Comparison of ENCODE assay signal across 9 mouse cellular contexts in genomic region chr2:30270134-30270533, GRCm38 (mm10). TPM values are rescaled to one million over a fixed set of nuclear protein-coding genes. Genes with fewer than 3 reads are reported as not detected.
DNase-seq lines count a peak whose midpoint lies in the region; ATAC-seq lines count a peak whose summit lies in the region.
"Had no signal": no experiment of that assay in that cellular context is flagged by ENCODE, and none has a peak within 500 bp of the region (broad histone marks: within the 10 kb centered on the region; RNA-seq: fewer than 3 reads in every experiment).

No protein-coding gene starts in this region.

- H3K4me2 ChIP-seq in intestine, embryonic 15.5 days (replicated peaks) = no peak overlapping the region
- no peak overlapping the region for H3K4me2 ChIP-seq in stomach, embryonic 14.5 days (replicated peaks; ENCODE audit: low read depth, low read length)

- peak; percentile 99 for DNase-seq in 416B (ENCODE audit: low read depth)
- peak; percentile 73 for DNase-seq in T-cell, adult 2 months (ENCODE audit: low spot score)
- peak; percentile 82 for DNase-seq in embryo, embryonic 10.5 days (ENCODE audit: low spot score)
- DNase-seq in gastrocnemius, postnatal 36 days = peak; percentile 32 to 55
- peak; percentile 68 to 85 for DNase-seq in left cerebral cortex, postnatal 25 days (ENCODE audit: low spot score in 2 of 2)
- DNase-seq in midbrain, embryonic 10.5 days (ENCODE audit: low spot score) = peak; percentile 40

- H3K4me1 ChIP-seq in intestine, embryonic 15.5 days (replicated peaks) = peaks cover 28% of the 10 kb centered on the region
- peaks cover 21% of the 10 kb centered on the region for H3K4me1 ChIP-seq in midbrain, embryonic 10.5 days
- peaks cover 27% of the 10 kb centered on the region for H3K4me1 ChIP-seq in stomach, embryonic 14.5 days (ENCODE audit: control insufficient read depth, insufficient read depth, low read length)

- peak; percentile 84 for ATAC-seq in intestine, embryonic 15.5 days
- peak; percentile 84 for ATAC-seq in stomach, embryonic 14.5 days (ENCODE audit: insufficient number of reproducible peaks, insufficient read depth, low FRiP score, low read depth)

- H3K27me3 ChIP-seq in intestine, embryonic 15.5 days (replicated peaks) = no peaks in the 10 kb centered on the region
- no peaks in the 10 kb centered on the region for H3K27me3 ChIP-seq in midbrain, embryonic 10.5 days (ENCODE audit: low read depth, poor library complexity, severe bottlenecking)
- no peaks in the 10 kb centered on the region for H3K27me3 ChIP-seq in stomach, embryonic 14.5 days (ENCODE audit: control insufficient read depth, insufficient read depth, low read length)

- no peak overlapping the region for H3K4me3 ChIP-seq in intestine, embryonic 15.5 days (replicated peaks)
- H3K4me3 ChIP-seq in midbrain, embryonic 10.5 days = no peak overlapping the region
- H3K4me3 ChIP-seq in stomach, embryonic 14.5 days (ENCODE audit: low read depth, low read length) = no peak overlapping the region

- H3K9ac ChIP-seq in intestine, embryonic 15.5 days = no peak overlapping the region
- H3K9ac ChIP-seq in stomach, embryonic 14.5 days (replicated peaks; ENCODE audit: low read depth, low read length) = no peak overlapping the region

- H3K27ac ChIP-seq in intestine, embryonic 15.5 days = peak overlapping the region; percentile 60; the same call in 1 of the 2 replicates
- no peak overlapping the region for H3K27ac ChIP-seq in midbrain, embryonic 10.5 days (replicated peaks)
- peak overlapping the region; percentile 77; the same call in 1 of the 2 replicates for H3K27ac ChIP-seq in stomach, embryonic 14.5 days (ENCODE audit: low read length)

- H3K36me3 ChIP-seq in intestine, embryonic 15.5 days = no peaks in the 10 kb centered on the region
- peaks cover 10% of the 10 kb centered on the region for H3K36me3 ChIP-seq in midbrain, embryonic 10.5 days
- H3K36me3 ChIP-seq in stomach, embryonic 14.5 days (ENCODE audit: control insufficient read depth, insufficient read depth, low read length) = no peaks in the 10 kb centered on the region

- 8% methylated on average over 1 of the region's 1 CpGs for WGBS in intestine, embryonic 15.5 days
- 80% methylated on average over 1 of the region's 1 CpGs for WGBS in midbrain, embryonic 10.5 days
- WGBS in stomach, embryonic 14.5 days = 26% methylated on average over 1 of the region's 1 CpGs

- intact Hi-C loops in gastrocnemius, postnatal 36 days (cut with DNase I) = loop anchor here (5.0 to 10.0 kb wide), 2 partner anchors 93 to 165 kb away; partner anchors contain the start of gene Spout1
- intact Hi-C loops in left cerebral cortex, postnatal 25 days (cut with DNase I) = loop anchor here (1.0 to 5.0 kb wide), 2 partner anchors 33 to 93 kb away; partner anchors contain the start of genes Lrrc8a and Spout1

- H3K9me3 ChIP-seq in intestine, embryonic 15.5 days = no peaks in the 10 kb centered on the region
- H3K9me3 ChIP-seq in midbrain, embryonic 10.5 days (replicated peaks) = no peaks in the 10 kb centered on the region
- no peaks in the 10 kb centered on the region for H3K9me3 ChIP-seq in stomach, embryonic 14.5 days (ENCODE audit: control insufficient read depth, low read depth, low read length)

RNA-seq across cellular contexts. Expression of gene Phyhd1, which starts 4.1 kb away (rescaled TPM):
- total RNA-seq in gastrocnemius, postnatal 36 days (2021) = 10 to 100 TPM; 18.6 to 20.1 TPM
- polyA plus RNA-seq in intestine, embryonic 15.5 days (2015; fragmentation: Nextera tagmentation; extraction: Ambion mirVana) = 9.8 and 11.5 TPM in 2 replicates
- 10 to 100 TPM; 18.8 to 19.7 TPM for total RNA-seq in left cerebral cortex, postnatal 25 days (2021)
- 2.7 and 4.7 TPM in 2 replicates for polyA plus RNA-seq in midbrain, embryonic 10.5 days (2016; fragmentation: Nextera tagmentation; extraction: Ambion mirVana)
- polyA plus RNA-seq in stomach, embryonic 14.5 days (2014; fragmentation: Nextera tagmentation; extraction: Ambion mirVana) = 16.2 and 17.6 TPM in 2 replicates

RNA-seq across cellular contexts. Expression of gene Gm28038, which starts 10.7 kb away (rescaled TPM):
- not detected for total RNA-seq in gastrocnemius, postnatal 36 days (2021)
- polyA plus RNA-seq in intestine, embryonic 15.5 days (2015; fragmentation: Nextera tagmentation; extraction: Ambion mirVana) = not detected in 2 replicates
- total RNA-seq in left cerebral cortex, postnatal 25 days (2021) = 1 to 10 TPM in 1 of 2 experiments, not detected in 1; 1.3 TPM
- not detected in 2 replicates for polyA plus RNA-seq in midbrain, embryonic 10.5 days (2016; fragmentation: Nextera tagmentation; extraction: Ambion mirVana)
- not detected in 2 replicates for polyA plus RNA-seq in stomach, embryonic 14.5 days (2014; fragmentation: Nextera tagmentation; extraction: Ambion mirVana)
- total RNA-seq: gastrocnemius, postnatal 4 days had no signal

RNA-seq across cellular contexts. Expression of gene Dolk, which starts 16.0 kb away (rescaled TPM):
- total RNA-seq in gastrocnemius, postnatal 36 days (2021) = 10 to 100 TPM; 20.9 to 21.2 TPM
- 28.8 and 34.4 TPM in 2 replicates for polyA plus RNA-seq in intestine, embryonic 15.5 days (2015; fragmentation: Nextera tagmentation; extraction: Ambion mirVana)
- 10 to 100 TPM; 23.7 to 26.3 TPM for total RNA-seq in left cerebral cortex, postnatal 25 days (2021)
- 27.3 and 29.4 TPM in 2 replicates for polyA plus RNA-seq in midbrain, embryonic 10.5 days (2016; fragmentation: Nextera tagmentation; extraction: Ambion mirVana)
- 30.6 and 32.0 TPM in 2 replicates for polyA plus RNA-seq in stomach, embryonic 14.5 days (2014; fragmentation: Nextera tagmentation; extraction: Ambion mirVana)

RNA-seq across cellular contexts. Expression of gene Nup188, which starts 16.1 kb away (rescaled TPM):
- total RNA-seq in gastrocnemius, postnatal 36 days (2021) = 1 to 10 TPM; 6.9 to 9.1 TPM
- polyA plus RNA-seq in intestine, embryonic 15.5 days (2015; fragmentation: Nextera tagmentation; extraction: Ambion mirVana) = 29.1 and 29.4 TPM in 2 replicates
- total RNA-seq in left cerebral cortex, postnatal 25 days (2021) = 10 to 100 TPM; 21.6 to 22.6 TPM
- polyA plus RNA-seq in midbrain, embryonic 10.5 days (2016; fragmentation: Nextera tagmentation; extraction: Ambion mirVana) = 55.4 and 57.7 TPM in 2 replicates
- 43.1 and 45.4 TPM in 2 replicates for polyA plus RNA-seq in stomach, embryonic 14.5 days (2014; fragmentation: Nextera tagmentation; extraction: Ambion mirVana)

RNA-seq across cellular contexts. Expression of gene Gm28035, which starts 29.8 kb away (rescaled TPM):
- total RNA-seq in gastrocnemius, postnatal 36 days (2021) = 1 to 10 TPM in 1 of 2 experiments, under 1 TPM in 1; 0.99 to 2.0 TPM
- 0.21 and 0.29 TPM in 2 replicates for polyA plus RNA-seq in intestine, embryonic 15.5 days (2015; fragmentation: Nextera tagmentation; extraction: Ambion mirVana)
- 10 to 100 TPM in 1 of 2 experiments, 1 to 10 TPM in 1; 9.9 to 12.3 TPM for total RNA-seq in left cerebral cortex, postnatal 25 days (2021)
- 0.10 TPM in 2 replicates for polyA plus RNA-seq in midbrain, embryonic 10.5 days (2016; fragmentation: Nextera tagmentation; extraction: Ambion mirVana)
- polyA plus RNA-seq in stomach, embryonic 14.5 days (2014; fragmentation: Nextera tagmentation; extraction: Ambion mirVana) = 0.13 and 0.25 TPM in 2 replicates

Comparison
In these comparisons a context has a peak if more than half of its experiments do, and no peak if none do; other contexts are left out.
1. DNase-seq: peak in every context shown above with its lines; median percentile 99 in 416B; 82 in embryo, embryonic 10.5 days; 76 in left cerebral cortex, postnatal 25 days; 73 in T-cell, adult 2 months; 44 in gastrocnemius, postnatal 36 days; 40 in midbrain, embryonic 10.5 days.